ENCODE assay signal across 9 mouse cellular contexts in genomic region chr5:8622596-8623231, GRCm38 (mm10). TPM values are rescaled to one million over a fixed set of nuclear protein-coding genes. Genes with fewer than 3 reads are reported as not detected.
DNase-seq lines count a peak whose midpoint lies in the region; ATAC-seq and TF ChIP-seq lines count a peak whose summit lies in the region.
"Had no signal": no experiment of that assay in that cellular context is flagged by ENCODE, and none has a peak within 500 bp of the region (broad histone marks: within the 10 kb centered on the region; RNA-seq: fewer than 3 reads in every experiment).

Gene Rundc3b (minus strand): TSS chr5:8622952.

- H3K9me3 ChIP-seq in forebrain, embryonic 14.5 days (replicated peaks; ENCODE audit: control insufficient read depth, low read length), result no peaks in the 10 kb centered on the region
- no peaks in the 10 kb centered on the region for H3K9me3 ChIP-seq in liver, embryonic 15.5 days (replicated peaks)
- H3K9me3 ChIP-seq in neural tube, embryonic 12.5 days, result no peaks in the 10 kb centered on the region
- no peaks in the 10 kb centered on the region for H3K9me3 ChIP-seq in stomach, postnatal 0 days (ENCODE audit: control insufficient read depth, low read length)

- peak within 1 kb of the TSS; percentile 94 for H3K4me3 ChIP-seq in forebrain, embryonic 14.5 days (ENCODE audit: low read depth, low read length)
- H3K4me3 ChIP-seq in liver, embryonic 15.5 days (replicated peaks), result peak within 1 kb of the TSS; percentile 60
- H3K4me3 ChIP-seq in neural tube, embryonic 12.5 days, result peak within 1 kb of the TSS; percentile 86
- H3K4me3 ChIP-seq in stomach, postnatal 0 days (ENCODE audit: low read depth, low read length), result peak within 1 kb of the TSS; percentile 77

- intact Hi-C loops in heart, postnatal 10 days (cut with DNase I), result no loop called here

- TF ChIP-seq EP300 in stomach, postnatal 0 days (optimal IDR thresholded peaks at IDR 0.05), result no peak

- 0 out of 2 replicates have a peak, but pooled peaks cover 3% of the 10 kb centered on the region for H3K4me1 ChIP-seq in forebrain, embryonic 14.5 days (ENCODE audit: control insufficient read depth, insufficient read depth, low read length)
- peaks cover 10% of the 10 kb centered on the region; the same call in 1 of the 2 replicates for H3K4me1 ChIP-seq in liver, embryonic 15.5 days (replicated peaks)
- H3K4me1 ChIP-seq in neural tube, embryonic 12.5 days, result no peaks in the 10 kb centered on the region
- no peaks in the 10 kb centered on the region for H3K4me1 ChIP-seq in stomach, postnatal 0 days (replicated peaks; ENCODE audit: control insufficient read depth, insufficient read depth)

- TF ChIP-seq CTCF in stomach, postnatal 0 days (IDR thresholded peaks at IDR 0.05; ENCODE audit: low read depth), result 0 out of 2 replicates have a peak, but pooled peaks have one; percentile 11

- H3K27ac ChIP-seq in forebrain, embryonic 14.5 days (ENCODE audit: low read depth, low read length), result peak within 1 kb of the TSS; percentile 88
- H3K27ac ChIP-seq in liver, embryonic 15.5 days (replicated peaks), result no peak within 1 kb of the TSS
- peak within 1 kb of the TSS; percentile 79 for H3K27ac ChIP-seq in neural tube, embryonic 12.5 days
- H3K27ac ChIP-seq in stomach, postnatal 0 days (replicated peaks), result 0 out of 2 replicates have a peak within 1 kb of the TSS, but pooled peaks have one; percentile 24

- H3K9ac ChIP-seq in forebrain, embryonic 14.5 days (ENCODE audit: low read length), result peak within 1 kb of the TSS; percentile 92
- H3K9ac ChIP-seq in liver, embryonic 15.5 days, result no peak within 1 kb of the TSS
- peak within 1 kb of the TSS; percentile 87 for H3K9ac ChIP-seq in neural tube, embryonic 12.5 days
- peak within 1 kb of the TSS; percentile 61 for H3K9ac ChIP-seq in stomach, postnatal 0 days (ENCODE audit: low read length)

- no peaks in the 10 kb centered on the region for H3K27me3 ChIP-seq in forebrain, embryonic 14.5 days (replicated peaks; ENCODE audit: control insufficient read depth, insufficient read depth, low read length)
- H3K27me3 ChIP-seq in liver, embryonic 15.5 days, result peaks cover 21% of the 10 kb centered on the region
- no peaks in the 10 kb centered on the region for H3K27me3 ChIP-seq in neural tube, embryonic 12.5 days (replicated peaks)
- no peaks in the 10 kb centered on the region for H3K27me3 ChIP-seq in stomach, postnatal 0 days (ENCODE audit: control insufficient read depth, insufficient read depth, low read length)

- peak within 1 kb of the TSS; percentile 72 for H3K4me2 ChIP-seq in forebrain, embryonic 14.5 days (ENCODE audit: low read length)
- peak within 1 kb of the TSS; percentile 85 for H3K4me2 ChIP-seq in liver, embryonic 15.5 days
- peak within 1 kb of the TSS; percentile 90 for H3K4me2 ChIP-seq in neural tube, embryonic 12.5 days (replicated peaks)
- peak within 1 kb of the TSS; percentile 100 for H3K4me2 ChIP-seq in stomach, postnatal 0 days (replicated peaks; ENCODE audit: low read depth)

- under 1% methylated on average over 50 of the region's 74 CpGs for WGBS in forebrain, embryonic 14.5 days
- under 1% methylated on average over 73 of the region's 74 CpGs for WGBS in liver, embryonic 15.5 days (ENCODE audit: insufficient replicate concordance)
- under 1% methylated on average over 51 of the region's 74 CpGs for WGBS in neural tube, embryonic 12.5 days
- under 1% methylated on average over 58 of the region's 74 CpGs for whole genome bisulfite sequencing in stomach, postnatal 0 days

- H3K36me3 ChIP-seq in forebrain, embryonic 14.5 days (ENCODE audit: control insufficient read depth, insufficient read depth, low read length), result no peaks in the 10 kb centered on the region
- no peaks in the 10 kb centered on the region for H3K36me3 ChIP-seq in liver, embryonic 15.5 days (replicated peaks)
- no peaks in the 10 kb centered on the region for H3K36me3 ChIP-seq in neural tube, embryonic 12.5 days
- H3K36me3 ChIP-seq in stomach, postnatal 0 days (ENCODE audit: control insufficient read depth, insufficient read depth, low read length), result no peaks in the 10 kb centered on the region

- DNase-seq in CD4-positive, CD25-positive, alpha-beta regulatory T cell, adult 2 months (ENCODE audit: low read depth, low spot score), result peak; percentile 96
- peak; percentile 31 for DNase-seq in c-Kit-positive CD71-positive TER-119-positive erythroid progenitor cells, embryonic 14.5 days (ENCODE audit: low spot score)
- peak; percentile 98 for DNase-seq in forebrain, embryonic 14.5 days (ENCODE audit: low spot score)
- DNase-seq in heart, postnatal 10 days, result peak; percentile 81 to 86
- DNase-seq in kidney, postnatal 4 days, result peak; percentile 88 to 93
- DNase-seq in stomach, postnatal 0 days (ENCODE audit: low spot score), result peak; percentile 90

- peak; percentile 99 for ATAC-seq in forebrain, embryonic 14.5 days
- peak; percentile 87 for ATAC-seq in liver, embryonic 15.5 days (ENCODE audit: insufficient read depth)
- ATAC-seq in neural tube, embryonic 12.5 days (ENCODE audit: low FRiP score, low read depth), result peak; percentile 98
- peak; percentile 99 for ATAC-seq in stomach, postnatal 0 days (ENCODE audit: low FRiP score, low TSS enrichment)

RNA-seq across cellular contexts. Expression of gene Rundc3b, which starts in this region (rescaled TPM):
- polyA plus RNA-seq in forebrain, embryonic 14.5 days (2014; fragmentation: Nextera tagmentation; extraction: Ambion mirVana), result 31.4 and 37.5 TPM in 2 replicates
- total RNA-seq in heart, postnatal 10 days (2021), result 1 to 10 TPM; 1.1 to 1.7 TPM
- 0.08 and 0.09 TPM in 2 replicates for polyA plus RNA-seq in liver, embryonic 15.5 days (2015; fragmentation: Nextera tagmentation; extraction: Ambion mirVana)
- polyA plus RNA-seq in neural tube, embryonic 12.5 days (2016; fragmentation: Nextera tagmentation; extraction: Ambion mirVana), result 25.9 and 30.2 TPM in 2 replicates
- polyA plus RNA-seq in stomach, postnatal 0 days (2015; fragmentation: Nextera tagmentation; extraction: Ambion mirVana), result 0.93 TPM in 2 replicates
- total RNA-seq: MEL had no signal

Comparison
In these comparisons a context has a peak if more than half of its experiments do, and no peak if none do; other contexts are left out.
1. RNA of gene Rundc3b (polyA plus RNA-seq): 31.4 to 37.5 TPM in forebrain, embryonic 14.5 days and 25.9 to 30.2 TPM in neural tube, embryonic 12.5 days; 0.93 TPM in stomach, postnatal 0 days and 0.08 to 0.09 TPM in liver, embryonic 15.5 days; every median in the first group is over 10 times any median in the second.
2. Peak in ATAC-seq, H3K4me3 ChIP-seq and H3K4me2 ChIP-seq in liver, embryonic 15.5 days; RNA of the gene not detected or under 1 TPM.
3. Peak in DNase-seq, ATAC-seq, H3K4me3 ChIP-seq, H3K27ac ChIP-seq, H3K9ac ChIP-seq and H3K4me2 ChIP-seq in stomach, postnatal 0 days; RNA of the gene not detected or under 1 TPM.
4. DNase-seq: peak in every context shown above with its lines; median percentile 98 in forebrain, embryonic 14.5 days; 96 in CD4-positive, CD25-positive, alpha-beta regulatory T cell, adult 2 months; 90 in kidney, postnatal 4 days; 90 in stomach, postnatal 0 days; 84 in heart, postnatal 10 days; 31 in c-Kit-positive CD71-positive TER-119-positive erythroid progenitor cells, embryonic 14.5 days.
5. Peak in every context shown above with its lines, with median percentiles within 50 percentile points of each other: ATAC-seq, H3K4me2 ChIP-seq and H3K4me3 ChIP-seq.